Mouse (Mus musculus) heart, embryonic 12.5 days (tissue): Measurements from ENCODE around the gene Ttc28. TPM values are rescaled to one million over a fixed set of nuclear protein-coding genes. Genes with fewer than 3 reads are reported as not detected.

ENCODE experiments used
- ATAC-seq: fragments of 200-750 bp; cut with Nextera tagmentation; 2 replicates; pipeline ENCODE4 v1.8.0; 2017; ENCODE audit warnings: moderate TSS enrichment, moderate library complexity; ENCODE audit not compliant: insufficient number of reproducible peaks, low FRiP score
- H3K27ac ChIP-seq: fragments of 300-500 bp; sonication (generic); 2 replicates; pipeline ENCODE4 v1.5.1; 2016; ENCODE audit warnings: mild to moderate bottlenecking, moderate library complexity; ENCODE audit not compliant: poor library complexity, severe bottlenecking
- H3K27me3 ChIP-seq: fragments of 300-500 bp; sonication (generic); replicated peaks from 2 replicates; pipeline ENCODE4 v1.6.1; 2016; ENCODE audit warnings: mild to moderate bottlenecking, moderate library complexity
- H3K36me3 ChIP-seq: fragments of 300-500 bp; sonication (generic); 2 replicates; pipeline ENCODE4 v1.6.1; 2016; ENCODE audit warnings: mild to moderate bottlenecking, moderate library complexity
- H3K4me1 ChIP-seq: fragments of 300-500 bp; sonication (generic); replicated peaks from 2 replicates; pipeline ENCODE4 v1.6.1; 2016; ENCODE audit warnings: mild to moderate bottlenecking
- H3K4me2 ChIP-seq: fragments of 300-500 bp; sonication (generic); 2 replicates; pipeline ENCODE4 v1.6.1; 2016; ENCODE audit warnings: mild to moderate bottlenecking, moderate library complexity
- H3K4me3 ChIP-seq: fragments of 300-500 bp; sonication (generic); 2 replicates; pipeline ENCODE4 v1.5.1; 2016; ENCODE audit warnings: mild to moderate bottlenecking
- H3K9ac ChIP-seq: fragments of 300-500 bp; sonication (generic); 2 replicates; pipeline ENCODE4 v1.6.1; 2016; ENCODE audit warnings: mild to moderate bottlenecking, moderate library complexity
- H3K9me3 ChIP-seq: fragments of 300-500 bp; sonication (generic); replicated peaks from 2 replicates; pipeline ENCODE4 v1.6.1; 2016; ENCODE audit warnings: mild to moderate bottlenecking, moderate library complexity
- WGBS: fragments of 180-500 bp; shearing (Covaris S2); methylation state at CpG from one replicate; pipeline ENCODE4 v1.1.7; 2016; 5-methylcytosine and 5-hydroxymethylcytosine counted together
- polyA plus RNA-seq: library from polyadenylated mRNA; unstranded; fragments of >200 nt; fragmentation: Nextera tagmentation; extraction: Ambion mirVana; gene quantifications from 2 replicates; pipeline ENCODE4 v1.2.1, GENCODE M21; 2016

Ttc28 gene
- polyA plus RNA-seq, 1 experiment from 2014 or later: 10.3 TPM

GRCm38 (mm10) chr5:111229671-111230070, 350.1 kb downstream of the Ttc28 start:
- no peaks in the 10 kb centered on the region for H3K9me3 ChIP-seq
- H3K27ac ChIP-seq: no peak overlapping the region
- no peak overlapping the region for H3K4me3 ChIP-seq
- H3K36me3 ChIP-seq: peaks cover 26% of the 10 kb centered on the region
- 45% methylated on average over 3 of the region's 3 CpGs for WGBS
- H3K4me1 ChIP-seq: peaks cover 70% of the 10 kb centered on the region
- no peak for ATAC-seq
- no peak overlapping the region for H3K4me2 ChIP-seq
- H3K9ac ChIP-seq: no peak overlapping the region
- 0 out of 2 replicates have a peak, but pooled peaks cover 5% of the 10 kb centered on the region for H3K27me3 ChIP-seq

- Histone ChIP-seq H3K9ac (no peak overlapping the region), H3K4me3 (no peak overlapping the region), H3K9me3 (no peaks in the 10 kb centered on the region), H3K36me3 (peaks cover 26% of the 10 kb centered on the region), H3K4me2 (no peak overlapping the region), H3K27ac (no peak overlapping the region), H3K4me1 (peaks cover 70% of the 10 kb centered on the region), H3K27me3 (0 out of 2 replicates have a peak, but pooled peaks cover 5% of the 10 kb centered on the region)
- no peak for ATAC-seq
- 79% methylated on average over 13 of the region's 13 CpGs for WGBS
These were observed 351.4 kb downstream of the Ttc28 start for GRCm38 (mm10) chr5:111231044-111231443.

- peaks cover 27% of the 10 kb centered on the region for H3K36me3 ChIP-seq
- 85% methylated on average over 1 of the region's 1 CpGs for WGBS
- H3K4me3 ChIP-seq: no peak overlapping the region
- 0 out of 2 replicates have a peak, but pooled peaks cover 5% of the 10 kb centered on the region for H3K27me3 ChIP-seq
- H3K9ac ChIP-seq: no peak overlapping the region
- no peaks in the 10 kb centered on the region for H3K9me3 ChIP-seq
- H3K4me2 ChIP-seq: no peak overlapping the region
- H3K27ac ChIP-seq: no peak overlapping the region
- no peak for ATAC-seq
- H3K4me1 ChIP-seq: peaks cover 64% of the 10 kb centered on the region
These were observed 352.2 kb downstream of the Ttc28 start for GRCm38 (mm10) chr5:111231769-111232168.

- peaks cover 31% of the 10 kb centered on the region for H3K36me3 ChIP-seq
- no peak overlapping the region for H3K9ac ChIP-seq
- H3K27ac ChIP-seq: no peak overlapping the region
- no peak for ATAC-seq
- 0 out of 2 replicates have a peak, but pooled peaks cover 5% of the 10 kb centered on the region for H3K27me3 ChIP-seq
- WGBS: 64% methylated on average over 24 of the region's 24 CpGs
- H3K9me3 ChIP-seq: no peaks in the 10 kb centered on the region
- no peak overlapping the region for H3K4me2 ChIP-seq
- H3K4me3 ChIP-seq: no peak overlapping the region
- peaks cover 50% of the 10 kb centered on the region for H3K4me1 ChIP-seq
These were observed 353.6 kb downstream of the Ttc28 start for GRCm38 (mm10) chr5:111233022-111233709.

GRCm38 (mm10) chr5:111235131-111235530, 355.5 kb downstream of the Ttc28 start:
- H3K4me2 ChIP-seq: no peak overlapping the region
- H3K36me3 ChIP-seq: peaks cover 31% of the 10 kb centered on the region
- ATAC-seq: no peak

GRCm38 (mm10) chr5:111237176-111237636, 357.6 kb downstream of the Ttc28 start:
- Histone ChIP-seq H3K36me3 (peaks cover 18% of the 10 kb centered on the region; the same call in 1 of the 2 replicates), H3K9ac (no peak overlapping the region), H3K27ac (no peak overlapping the region), H3K9me3 (no peaks in the 10 kb centered on the region), H3K4me3 (no peak overlapping the region), H3K4me1 (peaks cover 22% of the 10 kb centered on the region), H3K4me2 (no peak overlapping the region), H3K27me3 (0 out of 2 replicates have a peak, but pooled peaks cover 10% of the 10 kb centered on the region)
- no peak for ATAC-seq
- 83% methylated on average over 9 of the region's 9 CpGs for WGBS

More at GRCm38 (mm10) chr5:111235131-111235530, 355.5 kb downstream of the Ttc28 start:
- Histone ChIP-seq H3K4me1 (peaks cover 30% of the 10 kb centered on the region), H3K27me3 (0 out of 2 replicates have a peak, but pooled peaks cover 7% of the 10 kb centered on the region), H3K4me3 (no peak overlapping the region), H3K27ac (no peak overlapping the region), H3K9me3 (no peaks in the 10 kb centered on the region), H3K9ac (no peak overlapping the region)
- 71% methylated on average over 12 of the region's 12 CpGs for WGBS

- Histone ChIP-seq H3K4me3 (no peak overlapping the region), H3K27me3 (0 out of 2 replicates have a peak, but pooled peaks cover 5% of the 10 kb centered on the region), H3K27ac (no peak overlapping the region), H3K4me1 (peaks cover 32% of the 10 kb centered on the region), H3K9me3 (no peaks in the 10 kb centered on the region), H3K36me3 (peaks cover 14% of the 10 kb centered on the region; the same call in 1 of the 2 replicates), H3K9ac (no peak overlapping the region), H3K4me2 (no peak overlapping the region)
- 42% methylated on average over 7 of the region's 7 CpGs for WGBS
- ATAC-seq: peak; percentile 41
These were observed 359.6 kb downstream of the Ttc28 start for GRCm38 (mm10) chr5:111239223-111239622.

- 21% methylated on average over 14 of the region's 14 CpGs for WGBS
These were observed 363.9 kb downstream of the Ttc28 start for GRCm38 (mm10) chr5:111243447-111244040.

GRCm38 (mm10) chr5:111244061-111244460, 364.5 kb downstream of the Ttc28 start:
- WGBS: 45% methylated on average over 9 of the region's 9 CpGs
- no peaks in the 10 kb centered on the region for H3K9me3 ChIP-seq
- peak overlapping the region; percentile 35; the same call in 1 of the 2 replicates for H3K9ac ChIP-seq
- 0 out of 2 replicates have a peak overlapping the region, but pooled peaks have one; percentile 3 for H3K4me2 ChIP-seq
- peak overlapping the region; percentile 34 for H3K27ac ChIP-seq
- H3K36me3 ChIP-seq: no peaks in the 10 kb centered on the region
- H3K27me3 ChIP-seq: 0 out of 2 replicates have a peak, but pooled peaks cover 8% of the 10 kb centered on the region
- ATAC-seq: no peak
- H3K4me3 ChIP-seq: no peak overlapping the region
- H3K4me1 ChIP-seq: peaks cover 43% of the 10 kb centered on the region

More at GRCm38 (mm10) chr5:111243447-111244040, 363.9 kb downstream of the Ttc28 start:
- H3K9me3 ChIP-seq: no peaks in the 10 kb centered on the region
- no peak overlapping the region; the same call in 1 of the 2 replicates for H3K9ac ChIP-seq
- H3K4me3 ChIP-seq: no peak overlapping the region
- no peak for ATAC-seq
- H3K27ac ChIP-seq: peak overlapping the region; percentile 34
- 0 out of 2 replicates have a peak, but pooled peaks cover 8% of the 10 kb centered on the region for H3K27me3 ChIP-seq
- no peaks in the 10 kb centered on the region for H3K36me3 ChIP-seq
- H3K4me2 ChIP-seq: 0 out of 2 replicates have a peak overlapping the region, but pooled peaks have one; percentile 3
- H3K4me1 ChIP-seq: peaks cover 43% of the 10 kb centered on the region

- Histone ChIP-seq H3K4me1 (peaks cover 47% of the 10 kb centered on the region), H3K9ac (0 out of 2 replicates have a peak overlapping the region, but pooled peaks have one; percentile 29), H3K9me3 (no peaks in the 10 kb centered on the region), H3K4me3 (no peak overlapping the region), H3K27ac (0 out of 2 replicates have a peak overlapping the region, but pooled peaks have one; percentile 18), H3K4me2 (no peak overlapping the region), H3K27me3 (0 out of 2 replicates have a peak, but pooled peaks cover 3% of the 10 kb centered on the region), H3K36me3 (no peaks in the 10 kb centered on the region)
- WGBS: 43% methylated on average over 10 of the region's 10 CpGs
- ATAC-seq: no peak
These were observed 368.1 kb downstream of the Ttc28 start for GRCm38 (mm10) chr5:111247571-111248265.
